Mouse (Mus musculus) 3134 (cell line): ENCODE measurements around the gene Ldhb.

ENCODE experiments used
- DNase-seq: peaks from one replicate; pipeline ENCODE4 v3.0.0-alpha.2; 2011; ENCODE audit warnings: low spot score; ENCODE audit not compliant: insufficient read length; ENCODE audit errors: extremely low read depth

The Ldhb gene

GRCm38 (mm10) chr6:142451381-142451780, 56.4 kb downstream of the Ldhb start:
- DNase-seq, result no peak
